Comparison of ENCODE assay signal across 17 mouse cellular contexts in the genomic region with DNA sequence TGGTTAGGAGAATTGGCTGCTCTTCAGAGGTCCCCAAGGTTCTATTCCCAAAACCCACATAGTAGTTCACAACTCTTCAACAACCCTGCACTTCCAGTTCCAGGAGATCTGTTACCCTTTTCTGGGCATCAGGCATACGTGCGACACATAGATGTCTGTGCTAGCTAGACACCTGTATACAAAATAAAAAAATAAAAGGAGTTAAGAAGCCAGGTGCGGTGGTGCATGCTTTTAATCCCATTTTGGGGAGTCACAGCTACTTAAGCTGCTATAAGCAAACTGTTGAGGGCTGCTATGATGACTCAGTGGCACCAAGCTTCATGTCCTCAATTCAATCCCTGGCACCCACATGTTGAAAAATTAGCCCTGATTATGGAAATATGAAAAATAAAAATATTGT. TPM values are rescaled to one million over a fixed set of nuclear protein-coding genes. Genes with fewer than 3 reads are reported as not detected.
DNase-seq lines count a peak whose midpoint lies in the region; ATAC-seq and TF ChIP-seq lines count a peak whose summit lies in the region.
"Had no signal": no experiment of that assay in that cellular context is flagged by ENCODE, and none has a peak within 500 bp of the region (broad histone marks: within the 10 kb centered on the region; RNA-seq: fewer than 3 reads in every experiment).

No protein-coding gene starts in this region.

- peaks cover 56% of the 10 kb centered on the region for H3K36me3 ChIP-seq in forebrain, embryonic 14.5 days (ENCODE audit: control insufficient read depth, insufficient read depth, low read length)
- peaks cover 29% of the 10 kb centered on the region for H3K36me3 ChIP-seq in forebrain, embryonic 15.5 days
- no peaks in the 10 kb centered on the region for H3K36me3 ChIP-seq in hindbrain, embryonic 11.5 days (ENCODE audit: control insufficient read depth, insufficient read depth, low read length)
- H3K36me3 ChIP-seq in hindbrain, embryonic 16.5 days (ENCODE audit: control insufficient read depth, insufficient read depth, low read length) = peaks cover 24% of the 10 kb centered on the region
- peaks cover 33% of the 10 kb centered on the region for H3K36me3 ChIP-seq in midbrain, embryonic 12.5 days
- H3K36me3 ChIP-seq in midbrain, embryonic 15.5 days (replicated peaks) = peaks cover 4% of the 10 kb centered on the region; the same call in 1 of the 2 replicates
- H3K36me3 ChIP-seq in ES-Bruce4 (ENCODE audit: control insufficient read depth, insufficient read depth, low read length, poor library complexity, severe bottlenecking) = peaks cover 32% of the 10 kb centered on the region

- TF ChIP-seq EP300 in ES-Bruce4 (IDR thresholded peaks at IDR 0.05; ENCODE audit: insufficient read depth, low read depth, low read length) = no peak

- no peak overlapping the region for H3K27ac ChIP-seq in forebrain, embryonic 14.5 days (ENCODE audit: low read depth, low read length)
- no peak overlapping the region for H3K27ac ChIP-seq in forebrain, embryonic 15.5 days (replicated peaks)
- no peak overlapping the region for H3K27ac ChIP-seq in hindbrain, embryonic 11.5 days (ENCODE audit: low read depth, low read length)
- no peak overlapping the region for H3K27ac ChIP-seq in hindbrain, embryonic 16.5 days (ENCODE audit: low read depth, low read length)
- H3K27ac ChIP-seq in midbrain, embryonic 12.5 days (replicated peaks) = no peak overlapping the region
- no peak overlapping the region for H3K27ac ChIP-seq in midbrain, embryonic 15.5 days
- peak overlapping the region; percentile 83 for H3K27ac ChIP-seq in ES-Bruce4 (ENCODE audit: insufficient read depth, low read length)
- H3K27ac ChIP-seq: embryonic facial prominence, embryonic 10.5 days; embryonic facial prominence, embryonic 13.5 days; hindbrain, embryonic 10.5 days; hindbrain, embryonic 14.5 days; intestine, embryonic 15.5 days had no signal

- 83% methylated on average over 3 of the region's 3 CpGs for WGBS in forebrain, embryonic 14.5 days
- 89% methylated on average over 3 of the region's 3 CpGs for WGBS in forebrain, embryonic 15.5 days
- 87% methylated on average over 3 of the region's 3 CpGs for WGBS in hindbrain, embryonic 11.5 days
- 93% methylated on average over 3 of the region's 3 CpGs for WGBS in hindbrain, embryonic 16.5 days
- 81% methylated on average over 3 of the region's 3 CpGs for WGBS in midbrain, embryonic 12.5 days
- 73% methylated on average over 3 of the region's 3 CpGs for WGBS in midbrain, embryonic 15.5 days

- H3K27me3 ChIP-seq in forebrain, embryonic 14.5 days (replicated peaks; ENCODE audit: control insufficient read depth, insufficient read depth, low read length) = no peaks in the 10 kb centered on the region
- H3K27me3 ChIP-seq in forebrain, embryonic 15.5 days = no peaks in the 10 kb centered on the region
- no peaks in the 10 kb centered on the region for H3K27me3 ChIP-seq in hindbrain, embryonic 11.5 days (ENCODE audit: control insufficient read depth, insufficient read depth, low read length)
- H3K27me3 ChIP-seq in hindbrain, embryonic 16.5 days (replicated peaks; ENCODE audit: control insufficient read depth, insufficient read depth, low read length) = no peaks in the 10 kb centered on the region
- no peaks in the 10 kb centered on the region for H3K27me3 ChIP-seq in midbrain, embryonic 12.5 days
- no peaks in the 10 kb centered on the region for H3K27me3 ChIP-seq in midbrain, embryonic 15.5 days (replicated peaks)
- H3K27me3 ChIP-seq in ES-Bruce4 (ENCODE audit: control insufficient read depth, insufficient read depth, low read length, poor library complexity, severe bottlenecking) = no peaks in the 10 kb centered on the region
- H3K27me3 ChIP-seq: embryonic facial prominence, embryonic 13.5 days; intestine, embryonic 15.5 days; Patski had no signal

- H3K9ac ChIP-seq in forebrain, embryonic 14.5 days (ENCODE audit: low read length) = no peak overlapping the region
- no peak overlapping the region for H3K9ac ChIP-seq in forebrain, embryonic 15.5 days (replicated peaks)
- H3K9ac ChIP-seq in hindbrain, embryonic 11.5 days (ENCODE audit: low read depth, low read length) = no peak overlapping the region
- no peak overlapping the region for H3K9ac ChIP-seq in hindbrain, embryonic 16.5 days (ENCODE audit: low read depth, low read length)
- H3K9ac ChIP-seq in midbrain, embryonic 12.5 days (replicated peaks) = no peak overlapping the region
- H3K9ac ChIP-seq in midbrain, embryonic 15.5 days = no peak overlapping the region
- H3K9ac ChIP-seq in ES-Bruce4 (ENCODE audit: low read depth, poor library complexity, severe bottlenecking) = no peak overlapping the region; the same call in 1 of the 2 replicates
- H3K9ac ChIP-seq: embryonic facial prominence, embryonic 13.5 days; hindbrain, embryonic 14.5 days; intestine, embryonic 15.5 days had no signal

- TF ChIP-seq POLR2A in ES-Bruce4 (IDR thresholded peaks at IDR 0.05; ENCODE audit: insufficient read depth, low read length) = no peak

- H3K4me3 ChIP-seq in forebrain, embryonic 14.5 days (ENCODE audit: low read depth, low read length) = no peak overlapping the region
- H3K4me3 ChIP-seq in forebrain, embryonic 15.5 days = no peak overlapping the region
- H3K4me3 ChIP-seq in hindbrain, embryonic 11.5 days (ENCODE audit: low read depth, low read length) = no peak overlapping the region
- H3K4me3 ChIP-seq in hindbrain, embryonic 16.5 days (ENCODE audit: low read length) = no peak overlapping the region
- no peak overlapping the region for H3K4me3 ChIP-seq in midbrain, embryonic 12.5 days
- no peak overlapping the region for H3K4me3 ChIP-seq in midbrain, embryonic 15.5 days
- no peak overlapping the region for H3K4me3 ChIP-seq in ES-Bruce4 (ENCODE audit: low read depth, low read length)
- H3K4me3 ChIP-seq: embryonic facial prominence, embryonic 10.5 days; embryonic facial prominence, embryonic 13.5 days; erythroblast, embryonic 14.5 days; hindbrain, embryonic 10.5 days; intestine, embryonic 15.5 days had no signal

- peak; percentile 20; the same call in 1 of the 2 replicates for ATAC-seq in forebrain, embryonic 14.5 days
- ATAC-seq in forebrain, embryonic 15.5 days (replicated peaks) = no peak
- 0 out of 2 replicates have a peak, but pooled peaks have one; percentile 6 for ATAC-seq in hindbrain, embryonic 11.5 days (ENCODE audit: low FRiP score)
- ATAC-seq in hindbrain, embryonic 16.5 days = no peak
- 0 out of 2 replicates have a peak, but pooled peaks have one; percentile 5 for ATAC-seq in midbrain, embryonic 12.5 days (ENCODE audit: low FRiP score, low read depth)
- ATAC-seq in midbrain, embryonic 15.5 days (replicated peaks) = no peak

- H3K9me3 ChIP-seq in forebrain, embryonic 14.5 days (replicated peaks; ENCODE audit: control insufficient read depth, low read length) = no peaks in the 10 kb centered on the region
- no peaks in the 10 kb centered on the region for H3K9me3 ChIP-seq in forebrain, embryonic 15.5 days
- H3K9me3 ChIP-seq in hindbrain, embryonic 11.5 days (ENCODE audit: control insufficient read depth, low read length) = no peaks in the 10 kb centered on the region
- no peaks in the 10 kb centered on the region for H3K9me3 ChIP-seq in hindbrain, embryonic 16.5 days (ENCODE audit: control insufficient read depth, low read length)
- no peaks in the 10 kb centered on the region for H3K9me3 ChIP-seq in midbrain, embryonic 12.5 days
- no peaks in the 10 kb centered on the region for H3K9me3 ChIP-seq in midbrain, embryonic 15.5 days
- no peaks in the 10 kb centered on the region for H3K9me3 ChIP-seq in ES-Bruce4 (replicated peaks; ENCODE audit: control insufficient read depth, insufficient read depth, low read length, poor library complexity, severe bottlenecking)
- H3K9me3 ChIP-seq: embryonic facial prominence, embryonic 10.5 days; embryonic facial prominence, embryonic 13.5 days; G1E; hindbrain, embryonic 10.5 days; intestine, embryonic 15.5 days had no signal

- no peak for DNase-seq in forebrain, embryonic 14.5 days (ENCODE audit: low spot score)
- no peak for DNase-seq in hindbrain, embryonic 11.5 days (ENCODE audit: low spot score)
- no peak for DNase-seq in layer of hippocampus, postnatal 36 days

- no peak overlapping the region for H3K4me2 ChIP-seq in forebrain, embryonic 14.5 days (ENCODE audit: low read length)
- no peak overlapping the region for H3K4me2 ChIP-seq in forebrain, embryonic 15.5 days (replicated peaks)
- H3K4me2 ChIP-seq in hindbrain, embryonic 11.5 days (replicated peaks; ENCODE audit: low read depth, low read length) = no peak overlapping the region
- no peak overlapping the region for H3K4me2 ChIP-seq in hindbrain, embryonic 16.5 days (ENCODE audit: low read length)
- no peak overlapping the region for H3K4me2 ChIP-seq in midbrain, embryonic 12.5 days (replicated peaks)
- H3K4me2 ChIP-seq in midbrain, embryonic 15.5 days = no peak overlapping the region
- H3K4me2 ChIP-seq: embryonic facial prominence, embryonic 13.5 days; heart, embryonic 11.5 days; hindbrain, embryonic 14.5 days; intestine, embryonic 15.5 days had no signal

- no peaks in the 10 kb centered on the region for H3K4me1 ChIP-seq in forebrain, embryonic 14.5 days (ENCODE audit: control insufficient read depth, insufficient read depth, low read length)
- H3K4me1 ChIP-seq in forebrain, embryonic 15.5 days = no peaks in the 10 kb centered on the region
- no peaks in the 10 kb centered on the region for H3K4me1 ChIP-seq in hindbrain, embryonic 11.5 days (replicated peaks; ENCODE audit: control insufficient read depth, insufficient read depth, low read length)
- H3K4me1 ChIP-seq in hindbrain, embryonic 16.5 days (ENCODE audit: control insufficient read depth, insufficient read depth, low read depth, low read length) = no peaks in the 10 kb centered on the region
- H3K4me1 ChIP-seq in midbrain, embryonic 12.5 days = no peaks in the 10 kb centered on the region
- H3K4me1 ChIP-seq in midbrain, embryonic 15.5 days = no peaks in the 10 kb centered on the region
- H3K4me1 ChIP-seq in ES-Bruce4 (ENCODE audit: control insufficient read depth, insufficient read depth, low read length) = peaks cover 1% of the 10 kb centered on the region
- H3K4me1 ChIP-seq: embryonic facial prominence, embryonic 10.5 days; embryonic facial prominence, embryonic 13.5 days; hindbrain, embryonic 10.5 days; intestine, embryonic 15.5 days had no signal

- TF ChIP-seq CTCF in ES-Bruce4 (IDR thresholded peaks at IDR 0.05; ENCODE audit: low read depth, low read length) = no peak

RNA-seq across cellular contexts. Expression of gene Nmd3, which starts 34.2 kb away (rescaled TPM):
- 132 and 136 TPM in 2 replicates for polyA plus RNA-seq in forebrain, embryonic 14.5 days (2014; fragmentation: Nextera tagmentation; extraction: Ambion mirVana)
- 111 TPM in 2 replicates for polyA plus RNA-seq in forebrain, embryonic 15.5 days (2015; fragmentation: Nextera tagmentation; extraction: Ambion mirVana)
- polyA plus RNA-seq in hindbrain, embryonic 11.5 days (2014; fragmentation: Nextera tagmentation; extraction: Ambion mirVana) = 139 and 144 TPM in 2 replicates
- 86.0 and 91.8 TPM in 2 replicates for polyA plus RNA-seq in hindbrain, embryonic 16.5 days (2015; fragmentation: Nextera tagmentation; extraction: Ambion mirVana)
- polyA plus RNA-seq in midbrain, embryonic 12.5 days (2016; fragmentation: Nextera tagmentation; extraction: Ambion mirVana) = 106 and 109 TPM in 2 replicates
- 86.8 and 94.1 TPM in 2 replicates for polyA plus RNA-seq in midbrain, embryonic 15.5 days (2015; fragmentation: Nextera tagmentation; extraction: Ambion mirVana)
- polyA plus RNA-seq in ES-Bruce4 (2011; ENCODE audit: insufficient read depth, insufficient read length, low read depth, missing spikeins) = 215 and 251 TPM in 2 replicates
- total RNA-seq in layer of hippocampus, postnatal 36 days (2021) = 10 to 100 TPM; 57.9 to 58.4 TPM

Comparison
In these comparisons a context has a peak if more than half of its experiments do, and no peak if none do; other contexts are left out.
1. ATAC-seq: peak in forebrain, embryonic 14.5 days (single experiment), hindbrain, embryonic 11.5 days (single experiment) and midbrain, embryonic 12.5 days (single experiment); none in forebrain, embryonic 15.5 days (single experiment), hindbrain, embryonic 16.5 days (single experiment) and midbrain, embryonic 15.5 days (single experiment).